Mouse (Mus musculus): Measurements from ENCODE around the gene Ppp1r21. TPM values are rescaled to one million over a fixed set of nuclear protein-coding genes. Genes with fewer than 3 reads are reported as not detected.

Gene Ppp1r21
- polyA plus RNA-seq, 1 experiment from 2014 or later = 19.6 TPM

DNA sequence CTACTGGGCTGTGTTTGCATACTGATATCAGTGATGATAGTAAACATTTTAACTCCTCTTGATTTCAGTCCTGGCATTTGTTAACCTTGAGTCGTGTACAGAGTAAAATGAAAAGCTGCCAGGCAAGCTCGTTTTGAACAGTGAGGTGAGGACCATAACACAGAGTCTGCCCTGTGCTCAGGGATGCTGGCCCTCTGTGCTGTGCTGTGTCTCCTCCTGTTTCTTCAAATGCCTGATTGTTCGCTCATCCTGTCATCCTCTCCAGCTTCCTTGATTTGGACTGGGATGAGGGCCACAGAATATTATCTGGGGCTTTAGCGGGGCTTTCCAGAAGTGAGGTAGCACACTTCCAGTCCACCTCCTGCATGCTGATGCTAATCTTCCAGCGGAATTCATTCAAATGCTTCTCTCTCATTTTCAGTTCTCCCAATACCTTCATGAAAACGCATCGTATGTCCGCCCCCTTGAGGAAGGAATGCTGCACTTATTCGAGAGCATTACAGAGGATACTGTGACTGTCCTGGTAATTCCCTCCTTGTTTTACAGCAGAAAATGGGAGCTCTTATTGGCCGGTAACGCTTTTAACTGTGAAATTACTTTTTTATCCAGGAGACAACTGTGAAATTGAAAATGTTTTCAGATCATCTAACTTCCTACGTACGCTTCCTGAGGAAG is 28.4 kb downstream of the Ppp1r21 start:
- peaks cover 13% of the 10 kb centered on the region for H3K4me1 ChIP-seq
- no peaks in the 10 kb centered on the region for H3K27me3 ChIP-seq (ENCODE audit: insufficient read depth, poor library complexity, severe bottlenecking)
- peak; percentile 84 for DNase-seq (ENCODE audit: low spot score)
- H3K9me3 ChIP-seq = no peaks in the 10 kb centered on the region
- no peak overlapping the region for H3K27ac ChIP-seq
- peaks cover 32% of the 10 kb centered on the region; the same call in 1 of the 2 replicates for H3K36me3 ChIP-seq
- no peak overlapping the region for H3K4me3 ChIP-seq
- WGBS = 29% methylated on average over 13 of the region's 13 CpGs

DNA sequence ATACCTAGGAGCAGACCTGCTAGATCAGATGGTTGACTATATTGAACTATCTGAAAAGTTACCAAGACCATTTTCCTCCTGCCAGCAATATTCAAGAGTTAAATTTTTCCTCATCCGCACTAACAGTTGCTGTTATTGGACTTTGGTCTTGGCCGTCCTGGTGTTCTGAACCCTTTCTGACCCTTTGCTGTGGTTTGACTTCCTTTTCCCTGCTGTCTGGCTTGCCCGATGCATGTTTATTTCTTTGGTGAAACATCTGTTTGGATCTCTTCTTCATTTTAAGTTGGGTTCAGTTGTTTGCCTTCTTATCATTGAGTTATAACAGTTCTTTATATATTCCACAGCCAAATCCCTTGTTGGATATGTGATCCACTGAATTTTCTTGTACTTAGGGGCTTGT is 33.7 kb downstream of the Ppp1r21 start:
- Histone ChIP-seq H3K27ac (no peak overlapping the region), H3K4me1 (peaks cover 4% of the 10 kb centered on the region; the same call in 1 of the 2 replicates), H3K36me3 (peaks cover 32% of the 10 kb centered on the region), H3K4me3 (no peak overlapping the region), H3K9me3 (no peaks in the 10 kb centered on the region), H3K27me3 (ENCODE audit: insufficient read depth, poor library complexity, severe bottlenecking) (no peaks in the 10 kb centered on the region)
- no peak for DNase-seq (ENCODE audit: low spot score)
- whole genome bisulfite sequencing = 82% methylated on average over 3 of the region's 3 CpGs

DNA sequence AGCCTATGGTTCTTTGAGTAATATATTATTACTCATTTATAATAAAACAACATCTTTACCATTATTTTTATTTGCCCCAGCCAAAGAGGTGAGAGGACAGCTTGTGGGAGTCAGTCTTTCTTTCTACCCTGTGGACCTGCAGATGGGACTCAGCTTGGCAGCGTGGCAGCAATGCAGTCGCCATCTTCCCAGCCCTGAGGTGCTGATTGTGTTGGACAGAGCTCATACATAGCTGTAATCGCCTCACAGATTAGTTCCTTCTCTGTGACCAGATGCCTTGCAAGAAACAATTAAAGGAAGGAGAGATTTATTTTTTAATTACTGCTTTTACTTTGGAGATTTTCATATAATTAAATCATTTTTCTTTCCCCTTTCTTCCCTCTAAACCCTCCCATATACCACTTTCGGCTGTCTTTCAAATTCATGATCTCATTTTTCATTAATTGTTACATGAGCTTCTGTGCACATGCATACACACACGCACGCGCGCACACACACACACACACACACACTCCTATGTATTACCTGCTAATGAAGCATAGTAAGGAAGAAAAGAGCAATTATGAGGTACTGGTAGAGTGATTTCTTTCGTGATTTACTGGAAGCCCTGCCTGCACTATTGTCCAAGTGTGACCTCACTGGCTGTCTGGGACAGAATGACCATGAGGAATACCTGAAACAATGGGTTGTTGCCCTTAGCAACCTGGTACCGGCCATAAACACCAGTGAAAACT is 40.1 kb downstream of the Ppp1r21 start:
- Histone ChIP-seq H3K9me3 (no peaks in the 10 kb centered on the region), H3K36me3 (peaks cover 72% of the 10 kb centered on the region), H3K27ac (no peak overlapping the region), H3K27me3 (ENCODE audit: insufficient read depth, poor library complexity, severe bottlenecking) (no peaks in the 10 kb centered on the region), H3K4me3 (no peak overlapping the region), H3K4me1 (no peaks in the 10 kb centered on the region)
- no peak for DNase-seq (ENCODE audit: low spot score)
- WGBS = 83% methylated on average over 10 of the region's 10 CpGs

DNA sequence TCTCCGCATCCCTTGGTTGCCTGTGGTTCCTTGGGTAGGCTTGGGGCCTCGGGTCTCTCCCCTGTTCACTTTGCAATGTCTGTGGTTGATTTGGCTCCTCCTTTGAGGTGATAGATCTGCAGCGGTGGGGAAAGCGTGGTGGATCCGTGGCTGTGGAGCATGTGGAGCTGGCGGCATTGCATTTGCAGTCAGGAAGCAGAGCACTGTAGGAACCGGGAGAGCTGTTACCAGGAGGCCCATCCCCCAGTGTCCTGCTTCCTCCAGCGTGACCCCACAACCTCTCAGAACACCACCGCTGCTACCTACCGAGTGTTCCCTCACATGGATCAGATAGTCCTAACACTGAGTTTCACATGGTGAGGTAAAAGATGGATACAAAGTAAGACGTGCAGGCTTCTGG is 40.9 kb downstream of the Ppp1r21 start:
- H3K27ac ChIP-seq = no peak overlapping the region
- WGBS = 82% methylated on average over 11 of the region's 11 CpGs
- no peaks in the 10 kb centered on the region for H3K27me3 ChIP-seq (ENCODE audit: insufficient read depth, poor library complexity, severe bottlenecking)
- no peak for DNase-seq (ENCODE audit: low spot score)
- no peaks in the 10 kb centered on the region for H3K4me1 ChIP-seq
- peaks cover 71% of the 10 kb centered on the region for H3K36me3 ChIP-seq
- H3K4me3 ChIP-seq = no peak overlapping the region
- no peaks in the 10 kb centered on the region for H3K9me3 ChIP-seq

DNA sequence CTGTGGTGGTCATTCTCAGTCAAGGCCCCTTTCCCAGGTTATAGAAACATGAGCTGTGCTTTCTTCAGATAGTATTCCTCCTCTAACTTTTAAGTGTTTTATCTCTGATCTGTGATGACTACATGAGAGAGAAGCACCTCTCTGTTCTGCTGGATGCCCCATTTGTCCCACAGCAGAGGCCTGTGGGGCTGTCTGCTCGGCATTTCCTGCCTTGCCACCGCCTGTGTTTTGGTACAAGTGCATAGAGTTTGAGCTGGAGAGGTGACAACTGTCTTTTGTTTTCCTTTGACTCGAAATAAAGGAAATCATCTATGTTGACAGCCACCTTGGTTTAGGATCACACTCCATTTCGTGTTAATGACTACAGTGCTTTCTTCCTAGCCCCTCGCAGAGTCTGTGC is 44.9 kb downstream of the Ppp1r21 start:
- Histone ChIP-seq H3K36me3 (peaks cover 74% of the 10 kb centered on the region), H3K4me3 (no peak overlapping the region), H3K4me1 (no peaks in the 10 kb centered on the region), H3K27ac (no peak overlapping the region), H3K9me3 (no peaks in the 10 kb centered on the region), H3K27me3 (ENCODE audit: insufficient read depth, poor library complexity, severe bottlenecking) (no peaks in the 10 kb centered on the region)
- 51% methylated on average over 5 of the region's 5 CpGs for WGBS
- no peak for DNase-seq (ENCODE audit: low spot score)

DNA sequence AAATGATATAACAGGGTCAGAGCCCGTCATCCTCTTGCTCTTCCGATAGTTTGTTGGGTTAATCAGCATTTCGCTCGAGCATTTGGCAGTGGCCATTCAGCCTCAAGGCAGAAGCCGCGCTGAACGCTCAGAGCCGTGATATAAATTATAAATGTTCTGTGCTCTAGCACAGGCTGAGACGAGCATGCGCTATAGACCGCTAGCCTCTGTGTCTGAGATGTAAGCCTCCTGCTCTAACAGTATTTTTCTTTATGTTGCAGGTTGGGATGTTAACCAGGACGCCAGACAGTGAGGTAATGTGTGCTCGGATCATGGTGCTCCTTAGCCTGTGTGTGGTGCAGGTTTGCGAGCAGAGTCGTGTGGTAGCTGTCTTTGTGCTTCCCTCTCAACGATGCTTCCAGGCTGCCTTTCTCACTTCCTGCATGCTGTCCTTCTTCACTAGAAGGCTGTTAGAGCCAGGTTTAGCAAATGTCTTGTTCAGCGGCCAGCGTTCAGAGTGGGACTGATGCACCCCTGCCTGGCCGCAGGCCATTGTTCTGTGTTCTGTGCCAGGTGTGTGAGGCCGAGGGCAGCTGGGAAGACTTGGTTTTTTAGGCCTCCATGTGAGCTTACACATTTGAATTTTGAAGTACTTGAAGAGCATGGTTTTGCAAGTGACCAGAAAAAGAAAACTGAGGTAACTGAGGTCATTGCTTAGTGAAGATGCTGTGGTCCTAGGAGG is 48.8 kb downstream of the Ppp1r21 start:
- Histone ChIP-seq H3K36me3 (peaks cover 62% of the 10 kb centered on the region), H3K27me3 (ENCODE audit: insufficient read depth, poor library complexity, severe bottlenecking) (no peaks in the 10 kb centered on the region), H3K4me3 (no peak overlapping the region), H3K27ac (no peak overlapping the region), H3K4me1 (no peaks in the 10 kb centered on the region), H3K9me3 (no peaks in the 10 kb centered on the region)
- no peak for DNase-seq (ENCODE audit: low spot score)
- WGBS = 91% methylated on average over 20 of the region's 20 CpGs

DNA sequence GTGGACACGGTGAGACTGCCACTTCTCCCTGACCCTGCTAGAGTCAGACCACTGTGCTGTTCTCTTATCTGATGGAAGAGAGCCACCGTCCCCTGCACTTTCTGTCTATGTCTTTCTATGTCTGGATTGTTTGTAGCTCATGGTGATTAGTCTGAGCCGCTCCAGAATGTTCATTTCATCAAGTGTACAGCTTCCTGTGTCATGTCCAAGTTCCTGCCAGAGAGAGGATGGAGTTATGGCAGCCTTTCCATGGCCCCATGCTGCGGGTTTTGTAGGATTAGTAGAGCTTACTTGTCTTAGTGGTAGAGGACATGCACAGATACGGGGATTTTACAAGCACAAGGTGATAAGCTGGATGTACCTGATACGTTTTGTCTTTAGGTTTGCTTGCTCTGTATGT is 50.6 kb downstream of the Ppp1r21 start:
- no peak overlapping the region for H3K4me3 ChIP-seq
- no peaks in the 10 kb centered on the region for H3K9me3 ChIP-seq
- 70% methylated on average over 6 of the region's 6 CpGs for WGBS
- H3K27ac ChIP-seq = no peak overlapping the region
- H3K4me1 ChIP-seq = no peaks in the 10 kb centered on the region
- H3K27me3 ChIP-seq (ENCODE audit: insufficient read depth, poor library complexity, severe bottlenecking) = no peaks in the 10 kb centered on the region
- H3K36me3 ChIP-seq = peaks cover 74% of the 10 kb centered on the region
- no peak for DNase-seq (ENCODE audit: low spot score)

DNA sequence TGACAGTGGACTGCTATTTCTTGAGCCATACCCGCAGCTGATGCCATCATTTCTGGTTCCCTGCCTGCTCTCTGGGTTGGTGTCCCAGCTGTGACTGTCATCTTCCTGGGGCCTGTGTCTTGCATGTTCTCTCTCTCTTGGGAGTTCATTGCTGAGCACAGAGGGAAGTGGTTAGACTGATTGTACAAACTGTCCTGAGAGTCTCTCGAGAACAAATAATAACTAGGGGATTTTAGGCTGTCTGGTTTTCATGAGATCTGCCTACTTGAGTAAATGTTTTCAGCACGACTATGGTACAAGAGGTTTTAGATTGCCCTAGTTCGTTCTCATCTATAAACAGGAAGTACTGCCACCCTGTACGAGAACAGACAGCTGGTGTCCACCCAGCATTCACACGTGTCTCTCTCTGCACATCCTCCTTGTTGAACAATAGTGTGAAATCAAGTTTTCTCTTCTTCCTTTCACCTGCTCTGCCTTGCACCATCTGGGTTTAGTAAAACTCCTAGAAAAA is 51.6 kb downstream of the Ppp1r21 start:
- Histone ChIP-seq H3K36me3 (peaks cover 73% of the 10 kb centered on the region), H3K9me3 (no peaks in the 10 kb centered on the region), H3K4me3 (no peak overlapping the region), H3K27ac (no peak overlapping the region), H3K27me3 (ENCODE audit: insufficient read depth, poor library complexity, severe bottlenecking) (no peaks in the 10 kb centered on the region), H3K4me1 (no peaks in the 10 kb centered on the region)
- DNase-seq (ENCODE audit: low spot score) = no peak
- 80% methylated on average over 6 of the region's 6 CpGs for WGBS

DNA sequence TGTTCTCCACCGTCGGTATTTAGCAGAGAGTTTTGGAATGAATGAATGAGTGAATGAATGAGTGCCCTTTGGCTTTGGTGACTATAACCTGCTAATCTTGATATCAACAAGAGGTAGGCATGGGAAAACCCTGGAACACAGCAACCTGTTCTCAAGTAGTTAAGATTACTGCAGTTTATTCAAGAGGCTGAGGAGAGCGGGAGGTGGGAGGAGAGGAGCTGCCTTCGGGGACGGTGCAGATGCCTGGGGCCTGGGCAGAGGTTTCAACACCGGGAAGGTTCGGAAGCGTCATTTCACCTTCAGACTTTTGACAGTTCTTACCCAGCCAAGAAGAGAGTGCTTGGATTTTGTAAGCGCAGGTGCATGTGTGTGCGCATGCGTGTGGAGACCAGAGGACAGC is 53.1 kb downstream of the Ppp1r21 start:
- peaks cover 66% of the 10 kb centered on the region for H3K36me3 ChIP-seq
- 86% methylated on average over 11 of the region's 11 CpGs for WGBS
- no peak for DNase-seq (ENCODE audit: low spot score)

DNA sequence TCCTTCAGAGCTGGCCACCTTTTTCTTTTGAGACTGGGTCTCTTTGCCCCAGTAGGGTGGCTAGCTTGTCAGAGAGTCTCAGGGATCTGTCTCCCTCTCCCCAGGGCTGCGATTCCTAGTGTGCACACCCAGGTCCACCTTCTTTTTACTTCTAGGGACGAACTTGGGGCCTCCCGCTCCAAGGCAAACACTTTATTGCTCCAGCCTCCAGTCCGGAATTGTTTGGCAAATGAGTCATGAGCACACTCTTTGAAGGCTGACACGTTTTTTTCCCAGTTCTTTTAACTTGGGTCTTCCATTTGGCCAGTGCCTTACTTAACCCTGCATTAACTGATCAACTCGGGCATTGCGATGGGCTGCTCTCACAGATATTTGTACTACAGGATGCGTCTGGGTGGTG is 53.5 kb downstream of the Ppp1r21 start:
- WGBS = 85% methylated on average over 8 of the region's 8 CpGs

More for the DNA sequence above, 53.1 kb downstream of the Ppp1r21 start:
- no peaks in the 10 kb centered on the region for H3K4me1 ChIP-seq
- no peak overlapping the region for H3K27ac ChIP-seq
- no peaks in the 10 kb centered on the region for H3K9me3 ChIP-seq
- no peak overlapping the region for H3K4me3 ChIP-seq
- H3K27me3 ChIP-seq (ENCODE audit: insufficient read depth, poor library complexity, severe bottlenecking) = no peaks in the 10 kb centered on the region

DNA sequence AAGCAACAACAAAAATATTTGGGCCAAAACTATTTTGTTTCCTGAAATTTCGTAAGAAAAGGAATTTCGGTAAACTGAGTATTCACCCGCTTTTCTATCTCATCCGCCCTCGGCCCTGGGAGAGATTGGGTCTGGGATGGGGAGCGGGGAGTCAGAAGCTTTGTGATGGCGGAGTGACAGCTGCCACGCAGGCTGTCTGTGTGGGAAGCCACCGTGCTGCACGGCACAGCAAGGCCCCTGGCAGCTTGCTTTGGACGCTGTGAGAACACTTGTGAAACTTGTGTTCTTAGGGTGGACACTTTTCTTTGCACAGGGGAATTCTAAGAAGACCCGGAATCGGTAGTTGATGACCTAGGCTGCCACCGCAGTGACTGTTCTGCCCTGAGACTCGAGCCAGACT is 57.5 kb downstream of the Ppp1r21 start:
- no peak overlapping the region for H3K27ac ChIP-seq
- H3K4me3 ChIP-seq = no peak overlapping the region
- no peaks in the 10 kb centered on the region for H3K27me3 ChIP-seq (ENCODE audit: insufficient read depth, poor library complexity, severe bottlenecking)
- WGBS = 75% methylated on average over 15 of the region's 15 CpGs
- DNase-seq (ENCODE audit: low spot score) = no peak
- no peaks in the 10 kb centered on the region for H3K4me1 ChIP-seq
- no peaks in the 10 kb centered on the region for H3K9me3 ChIP-seq
- peaks cover 69% of the 10 kb centered on the region for H3K36me3 ChIP-seq

More for the DNA sequence above, 53.5 kb downstream of the Ppp1r21 start:
- no peak overlapping the region for H3K4me3 ChIP-seq
- no peak for DNase-seq (ENCODE audit: low spot score)
- peaks cover 67% of the 10 kb centered on the region for H3K36me3 ChIP-seq
- no peaks in the 10 kb centered on the region for H3K27me3 ChIP-seq (ENCODE audit: insufficient read depth, poor library complexity, severe bottlenecking)
- no peaks in the 10 kb centered on the region for H3K9me3 ChIP-seq
- no peak overlapping the region for H3K27ac ChIP-seq
- no peaks in the 10 kb centered on the region for H3K4me1 ChIP-seq

DNA sequence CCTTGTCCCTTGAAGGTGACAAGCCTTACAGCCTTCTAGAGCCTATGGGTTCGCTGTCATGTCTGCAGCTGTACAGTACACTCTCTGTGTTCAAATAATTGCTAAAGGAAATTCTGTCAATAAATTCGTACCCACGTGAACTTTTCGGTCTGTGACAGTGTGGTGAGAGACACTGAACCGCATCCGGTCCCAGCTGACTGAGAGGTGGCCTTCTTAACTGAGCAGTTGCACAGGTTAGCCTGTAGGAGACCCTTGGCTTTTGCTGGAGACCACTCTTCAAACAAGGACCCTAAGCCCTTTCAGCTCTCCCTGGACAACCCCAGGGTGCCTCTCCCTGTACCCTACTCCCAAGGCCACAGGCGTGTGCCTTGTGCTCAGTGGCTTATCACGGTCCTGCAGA is 58.3 kb downstream of the Ppp1r21 start:
- no peak for DNase-seq (ENCODE audit: low spot score)
- H3K4me3 ChIP-seq = no peak overlapping the region
- peaks cover 64% of the 10 kb centered on the region for H3K36me3 ChIP-seq
- no peak overlapping the region for H3K27ac ChIP-seq
- 89% methylated on average over 8 of the region's 8 CpGs for WGBS
- H3K9me3 ChIP-seq = no peaks in the 10 kb centered on the region
- no peaks in the 10 kb centered on the region for H3K4me1 ChIP-seq
- no peaks in the 10 kb centered on the region for H3K27me3 ChIP-seq (ENCODE audit: insufficient read depth, poor library complexity, severe bottlenecking)

DNA sequence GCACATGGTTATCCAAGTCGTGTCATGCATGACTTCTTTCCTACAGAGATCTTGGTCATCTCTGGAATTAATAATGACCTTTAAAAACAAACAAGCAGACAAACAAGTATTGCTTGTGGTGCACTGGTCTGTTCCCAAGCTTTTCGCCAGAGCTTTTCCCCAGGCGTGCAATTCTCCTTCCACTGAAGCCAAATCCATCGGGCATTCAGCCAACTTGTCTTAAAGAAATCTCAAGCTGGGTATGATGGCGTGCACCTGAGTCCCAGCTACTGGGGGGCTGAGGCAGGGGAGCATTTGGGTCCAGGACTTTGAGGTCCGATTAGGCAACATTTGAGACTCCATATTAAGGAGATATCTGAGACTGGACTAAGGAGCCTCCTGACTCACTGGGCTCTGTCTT is 60.3 kb downstream of the Ppp1r21 start:
- Histone ChIP-seq H3K27me3 (ENCODE audit: insufficient read depth, poor library complexity, severe bottlenecking) (no peaks in the 10 kb centered on the region), H3K9me3 (no peaks in the 10 kb centered on the region), H3K4me3 (no peak overlapping the region), H3K36me3 (peaks cover 43% of the 10 kb centered on the region), H3K27ac (no peak overlapping the region), H3K4me1 (no peaks in the 10 kb centered on the region)
- DNase-seq (ENCODE audit: low spot score) = no peak
- 85% methylated on average over 6 of the region's 6 CpGs for WGBS

Measured in heart, embryonic 10.5 days (tissue).